Mouse (Mus musculus) midbrain, embryonic 15.5 days (tissue): ENCODE measurements around the gene D430041D05Rik. TPM values are rescaled to one million over a fixed set of nuclear protein-coding genes. Genes with fewer than 3 reads are reported as not detected.
A peak's percentile ranks its signal among the peaks of the same experiment; 100 is the strongest.

Experiments
- ATAC-seq: fragments of 200-750 bp; cut with Nextera tagmentation; replicated peaks from 2 replicates; pipeline ENCODE4 v1.8.0; 2017; ENCODE audit warnings: moderate TSS enrichment
- H3K27ac ChIP-seq: fragments of 300-500 bp; sonication (generic); 2 replicates; pipeline ENCODE4 v1.5.1; 2015; ENCODE audit warnings: mild to moderate bottlenecking, inconsistent platforms
- H3K27me3 ChIP-seq: fragments of 300-500 bp; sonication (generic); replicated peaks from 2 replicates; pipeline ENCODE4 v1.6.1; 2015; ENCODE audit warnings: inconsistent platforms
- H3K36me3 ChIP-seq: fragments of 300-500 bp; sonication (generic); replicated peaks from 2 replicates; pipeline ENCODE4 v1.6.1; 2015; ENCODE audit warnings: inconsistent platforms
- H3K4me1 ChIP-seq: fragments of 300-500 bp; sonication (generic); 2 replicates; pipeline ENCODE4 v1.6.1; 2015; ENCODE audit warnings: inconsistent platforms
- H3K4me2 ChIP-seq: fragments of 300-500 bp; sonication (generic); 2 replicates; pipeline ENCODE4 v1.6.1; 2015; ENCODE audit warnings: inconsistent platforms, mild to moderate bottlenecking, moderate library complexity
- H3K4me3 ChIP-seq: fragments of 300-500 bp; sonication (generic); 2 replicates; pipeline ENCODE4 v1.5.1; 2015; ENCODE audit warnings: mild to moderate bottlenecking, inconsistent platforms
- H3K9ac ChIP-seq: fragments of 300-500 bp; sonication (generic); 2 replicates; pipeline ENCODE4 v1.6.1; 2015; ENCODE audit warnings: mild to moderate bottlenecking, inconsistent platforms
- H3K9me3 ChIP-seq: fragments of 300-500 bp; sonication (generic); 2 replicates; pipeline ENCODE4 v1.6.1; 2016; ENCODE audit warnings: inconsistent platforms
- WGBS: fragments of 180-500 bp; shearing (Covaris S2); methylation state at CpG from one replicate; pipeline ENCODE4 v1.1.7; 2015; ENCODE audit warnings: mixed read lengths; 5-methylcytosine and 5-hydroxymethylcytosine counted together
- polyA plus RNA-seq: library from polyadenylated mRNA; unstranded; fragments of >200 nt; fragmentation: Nextera tagmentation; extraction: Ambion mirVana; gene quantifications from 2 replicates; pipeline ENCODE4 v1.2.1, GENCODE M21; 2015

Gene D430041D05Rik
- polyA plus RNA-seq, 1 experiment from 2014 or later: 11.4 TPM

DNA sequence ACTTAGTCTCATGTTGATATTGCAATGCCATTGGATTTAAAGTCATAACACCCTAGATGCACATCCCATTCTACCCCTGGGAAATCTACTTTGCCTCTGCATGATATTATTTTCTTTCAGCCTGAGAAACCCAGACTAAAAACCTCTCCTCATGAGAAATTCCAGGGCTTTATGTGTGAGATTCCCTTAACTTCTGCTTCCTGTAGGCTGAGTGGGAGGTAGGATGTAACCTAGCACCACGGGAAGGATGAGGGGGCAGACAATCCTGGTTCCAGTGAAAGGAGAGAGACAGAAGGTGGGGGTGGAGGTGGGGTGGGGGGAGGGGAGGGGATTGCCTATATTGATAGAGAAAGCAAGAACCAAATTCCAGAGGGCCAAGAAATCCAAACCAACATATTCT lies 110.9 kb downstream of the D430041D05Rik start:
- no peak for ATAC-seq
- 82% methylated on average over 1 of the region's 1 CpGs for WGBS

DNA sequence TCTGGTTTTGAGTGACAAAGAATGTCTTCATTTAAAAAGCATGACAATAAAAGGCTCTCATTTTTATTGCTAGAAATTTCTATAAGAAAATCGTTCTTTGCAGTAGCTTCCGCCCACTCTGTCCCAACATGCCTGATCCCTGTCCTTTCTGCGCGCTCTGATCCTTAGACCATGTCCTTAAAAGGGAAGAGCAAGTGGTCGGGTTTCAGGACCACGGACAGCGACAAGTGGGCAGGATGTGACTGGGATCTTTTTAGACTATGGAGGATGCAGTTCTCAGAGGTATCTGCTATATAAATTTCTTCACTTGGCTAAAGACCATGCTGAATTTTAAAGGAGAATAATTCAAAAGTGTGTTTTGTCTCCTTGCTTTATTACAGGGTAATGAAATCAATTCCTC lies 111.7 kb downstream of the D430041D05Rik start:
- Histone ChIP-seq H3K4me1 (no peaks in the 10 kb centered on the region), H3K36me3 (no peaks in the 10 kb centered on the region), H3K4me3 (no peak overlapping the region), H3K9me3 (no peaks in the 10 kb centered on the region), H3K4me2 (no peak overlapping the region), H3K27me3 (no peaks in the 10 kb centered on the region), H3K27ac (no peak overlapping the region), H3K9ac (no peak overlapping the region)
- 18% methylated on average over 7 of the region's 7 CpGs for WGBS
- ATAC-seq: no peak

More for the DNA sequence above, 110.9 kb downstream of the D430041D05Rik start:
- Histone ChIP-seq H3K27ac (no peak overlapping the region), H3K9ac (no peak overlapping the region), H3K27me3 (no peaks in the 10 kb centered on the region), H3K4me2 (no peak overlapping the region), H3K36me3 (no peaks in the 10 kb centered on the region), H3K4me3 (no peak overlapping the region), H3K9me3 (no peaks in the 10 kb centered on the region), H3K4me1 (no peaks in the 10 kb centered on the region)

DNA sequence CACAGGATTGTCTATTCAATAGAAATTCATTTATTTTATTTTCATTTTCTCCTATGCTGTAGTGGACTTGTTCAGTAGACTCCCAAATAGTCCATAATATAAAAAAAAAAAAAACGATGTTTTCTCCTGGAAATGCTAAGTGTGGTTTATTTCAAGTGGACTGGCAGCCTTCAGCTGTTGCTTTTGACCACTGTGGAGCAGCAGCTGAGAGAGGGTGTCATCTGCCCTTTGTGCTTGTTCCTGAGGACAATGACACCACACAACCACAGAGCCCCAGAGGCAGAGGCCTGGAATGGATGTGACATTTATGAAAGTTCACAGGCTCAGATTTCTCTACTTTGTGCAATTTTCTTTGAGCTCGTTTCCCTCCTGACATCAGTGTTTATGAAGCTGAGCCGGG lies 124.0 kb downstream of the D430041D05Rik start:
- 0 out of 2 replicates have a peak, but pooled peaks cover 3% of the 10 kb centered on the region for H3K4me1 ChIP-seq
- ATAC-seq: no peak
- no peak overlapping the region for H3K4me2 ChIP-seq
- no peak overlapping the region for H3K4me3 ChIP-seq
- no peak overlapping the region for H3K9ac ChIP-seq
- H3K9me3 ChIP-seq: no peaks in the 10 kb centered on the region
- no peak overlapping the region for H3K27ac ChIP-seq
- H3K27me3 ChIP-seq: no peaks in the 10 kb centered on the region
- H3K36me3 ChIP-seq: no peaks in the 10 kb centered on the region
- WGBS: 83% methylated on average over 3 of the region's 3 CpGs

- H3K27ac ChIP-seq: no peak overlapping the region
- 0 out of 2 replicates have a peak, but pooled peaks have one; percentile 32 for ATAC-seq
- H3K4me1 ChIP-seq: 0 out of 2 replicates have a peak, but pooled peaks cover 3% of the 10 kb centered on the region
- H3K4me2 ChIP-seq: no peak overlapping the region
- H3K27me3 ChIP-seq: no peaks in the 10 kb centered on the region
- no peak overlapping the region for H3K9ac ChIP-seq
- no peaks in the 10 kb centered on the region for H3K36me3 ChIP-seq
- no peaks in the 10 kb centered on the region for H3K9me3 ChIP-seq
- H3K4me3 ChIP-seq: no peak overlapping the region
- WGBS: 79% methylated on average over 8 of the region's 8 CpGs
These were observed 127.3 kb downstream of the D430041D05Rik start for GRCm38 (mm10) chr2:104283401-104283955.

DNA sequence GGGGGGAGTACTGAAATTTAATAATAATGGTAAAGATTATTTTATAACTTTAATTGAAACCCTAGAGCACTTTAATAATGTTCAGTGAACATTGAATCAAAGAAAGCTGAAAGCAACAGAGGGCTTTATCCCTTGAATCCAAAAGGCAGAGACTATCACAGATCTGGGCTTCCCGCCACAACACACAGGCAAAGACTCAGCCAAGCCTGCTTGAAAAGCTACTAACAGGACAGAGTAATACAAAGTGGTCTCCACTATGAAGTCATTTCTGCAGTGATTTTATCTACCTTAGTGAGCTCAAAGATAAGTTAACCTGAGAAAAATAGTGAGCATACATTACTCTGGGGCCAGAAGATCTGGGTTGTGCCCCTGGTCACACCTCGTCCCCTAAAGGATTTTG lies 128.0 kb downstream of the D430041D05Rik start:
- Histone ChIP-seq H3K36me3 (no peaks in the 10 kb centered on the region), H3K9ac (no peak overlapping the region), H3K27me3 (no peaks in the 10 kb centered on the region), H3K4me3 (no peak overlapping the region), H3K27ac (no peak overlapping the region), H3K4me1 (0 out of 2 replicates have a peak, but pooled peaks cover 3% of the 10 kb centered on the region), H3K4me2 (no peak overlapping the region), H3K9me3 (no peaks in the 10 kb centered on the region)
- WGBS: 70% methylated on average over 2 of the region's 2 CpGs
- ATAC-seq: no peak

- Histone ChIP-seq H3K27ac (no peak overlapping the region), H3K9me3 (no peaks in the 10 kb centered on the region), H3K9ac (no peak overlapping the region), H3K27me3 (no peaks in the 10 kb centered on the region), H3K4me1 (no peaks in the 10 kb centered on the region), H3K36me3 (no peaks in the 10 kb centered on the region), H3K4me2 (no peak overlapping the region), H3K4me3 (no peak overlapping the region)
- 62% methylated on average over 4 of the region's 4 CpGs for WGBS
- ATAC-seq: no peak
These were observed 143.8 kb downstream of the D430041D05Rik start for GRCm38 (mm10) chr2:104267049-104267448.

DNA sequence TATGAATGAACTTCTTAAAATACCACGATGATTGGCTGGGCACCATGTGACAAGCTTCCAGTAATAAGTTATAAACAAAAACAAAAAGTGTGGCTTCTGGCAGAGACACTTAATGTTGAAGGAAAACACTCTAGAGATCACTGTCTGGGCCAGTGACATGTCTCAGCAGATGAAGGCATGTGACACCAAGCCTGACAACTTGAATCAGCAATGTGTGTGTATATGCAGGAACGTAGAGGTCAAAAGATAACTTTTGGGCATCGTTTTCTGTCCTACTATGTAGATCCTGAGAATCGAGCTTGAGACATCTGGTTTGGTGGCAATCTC lies 149.1 kb downstream of the D430041D05Rik start:
- Histone ChIP-seq H3K36me3 (no peaks in the 10 kb centered on the region), H3K9ac (no peak overlapping the region), H3K27ac (no peak overlapping the region), H3K9me3 (no peaks in the 10 kb centered on the region), H3K4me1 (no peaks in the 10 kb centered on the region), H3K4me3 (no peak overlapping the region), H3K4me2 (no peak overlapping the region), H3K27me3 (no peaks in the 10 kb centered on the region)
- ATAC-seq: no peak
- 87% methylated on average over 4 of the region's 4 CpGs for WGBS

- WGBS: 84% methylated on average over 18 of the region's 18 CpGs
- Histone ChIP-seq H3K36me3 (no peaks in the 10 kb centered on the region), H3K27me3 (no peaks in the 10 kb centered on the region), H3K27ac (no peak overlapping the region), H3K9me3 (no peaks in the 10 kb centered on the region), H3K4me3 (no peak overlapping the region), H3K9ac (no peak overlapping the region), H3K4me1 (no peaks in the 10 kb centered on the region), H3K4me2 (no peak overlapping the region)
- no peak for ATAC-seq
These were observed 149.7 kb downstream of the D430041D05Rik start for GRCm38 (mm10) chr2:104260920-104261740.

DNA sequence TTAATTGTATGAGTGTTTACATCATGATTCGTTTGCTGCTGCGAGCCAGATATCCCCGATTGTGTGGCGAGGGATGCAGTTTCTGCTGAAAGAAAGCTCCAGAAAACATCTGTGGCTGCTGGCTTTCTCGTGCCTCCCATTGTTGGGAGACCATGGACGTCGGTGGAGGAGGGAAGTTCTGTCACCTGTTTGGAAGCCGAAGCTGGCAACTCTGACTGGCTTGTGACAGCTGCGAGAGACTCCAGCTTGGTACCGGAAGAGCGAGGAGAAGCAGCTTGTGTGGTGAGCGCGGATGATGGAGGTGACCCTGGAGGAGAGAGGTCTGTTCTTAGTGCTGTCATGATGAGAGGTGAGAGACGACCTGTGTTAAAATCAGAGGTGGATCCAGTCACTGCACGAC lies 154.2 kb downstream of the D430041D05Rik start:
- ATAC-seq: no peak
- H3K27ac ChIP-seq: no peak overlapping the region
- H3K36me3 ChIP-seq: no peaks in the 10 kb centered on the region
- no peaks in the 10 kb centered on the region for H3K4me1 ChIP-seq
- no peak overlapping the region for H3K9ac ChIP-seq
- H3K4me3 ChIP-seq: no peak overlapping the region
- no peaks in the 10 kb centered on the region for H3K27me3 ChIP-seq
- 79% methylated on average over 15 of the region's 15 CpGs for WGBS
- no peak overlapping the region for H3K4me2 ChIP-seq
- H3K9me3 ChIP-seq: no peaks in the 10 kb centered on the region

DNA sequence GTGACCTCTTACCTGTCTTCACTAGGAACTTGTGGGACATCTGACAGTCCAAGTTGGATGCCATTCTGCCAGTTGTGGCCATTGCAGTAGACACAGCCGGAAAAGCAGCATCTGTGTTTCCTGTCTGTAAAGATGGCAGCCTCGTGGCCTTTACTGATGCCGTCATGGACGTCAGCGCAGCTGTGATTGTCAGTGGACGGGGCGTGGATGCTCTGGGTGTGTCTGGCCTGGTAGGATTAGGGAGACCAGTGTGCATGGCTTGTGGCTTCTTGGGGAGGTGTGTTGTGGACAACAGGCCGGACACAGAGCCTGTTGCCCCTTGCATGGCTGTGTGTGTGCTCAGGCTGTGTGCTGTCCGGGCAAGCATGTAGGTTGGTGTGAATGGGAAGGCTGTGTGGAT lies 155.9 kb downstream of the D430041D05Rik start:
- H3K4me2 ChIP-seq: no peak overlapping the region
- 89% methylated on average over 9 of the region's 9 CpGs for WGBS
- H3K27me3 ChIP-seq: no peaks in the 10 kb centered on the region
- no peaks in the 10 kb centered on the region for H3K4me1 ChIP-seq
- no peak for ATAC-seq
- H3K27ac ChIP-seq: no peak overlapping the region
- no peak overlapping the region for H3K9ac ChIP-seq
- no peaks in the 10 kb centered on the region for H3K9me3 ChIP-seq
- H3K4me3 ChIP-seq: no peak overlapping the region
- no peaks in the 10 kb centered on the region for H3K36me3 ChIP-seq

DNA sequence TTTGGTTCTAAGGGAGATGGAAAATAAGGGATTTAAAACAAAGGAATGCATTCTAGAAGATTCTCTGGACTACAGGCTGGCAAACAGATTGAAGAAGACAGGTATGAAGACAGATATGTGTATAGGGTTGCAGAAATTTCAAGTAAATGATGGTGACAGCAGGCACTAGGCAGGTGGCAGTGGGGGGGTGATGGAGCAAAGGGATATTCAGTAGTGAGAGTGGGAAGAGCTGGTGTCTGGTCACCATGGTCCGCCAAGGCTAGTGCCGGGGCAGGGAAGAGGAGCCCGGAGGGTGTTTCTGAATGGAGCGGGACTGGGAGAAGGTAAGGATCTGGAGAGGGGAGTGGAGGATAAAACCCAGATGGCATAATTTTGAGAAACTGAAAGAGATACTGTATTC lies 157.5 kb downstream of the D430041D05Rik start:
- H3K4me2 ChIP-seq: no peak overlapping the region
- no peak overlapping the region for H3K9ac ChIP-seq
- H3K9me3 ChIP-seq: no peaks in the 10 kb centered on the region
- ATAC-seq: no peak
- no peak overlapping the region for H3K4me3 ChIP-seq
- WGBS: 93% methylated on average over 4 of the region's 4 CpGs
- no peak overlapping the region for H3K27ac ChIP-seq
- no peaks in the 10 kb centered on the region for H3K4me1 ChIP-seq
- no peaks in the 10 kb centered on the region for H3K36me3 ChIP-seq
- H3K27me3 ChIP-seq: no peaks in the 10 kb centered on the region

GRCm38 (mm10) chr2:104251647-104252046 lies 159.2 kb downstream of the D430041D05Rik start:
- no peaks in the 10 kb centered on the region for H3K9me3 ChIP-seq
- H3K36me3 ChIP-seq: no peaks in the 10 kb centered on the region
- H3K9ac ChIP-seq: no peak overlapping the region
- ATAC-seq: no peak
- no peaks in the 10 kb centered on the region for H3K27me3 ChIP-seq
- 56% methylated on average over 4 of the region's 4 CpGs for WGBS
- H3K27ac ChIP-seq: no peak overlapping the region
- H3K4me1 ChIP-seq: no peaks in the 10 kb centered on the region
- H3K4me3 ChIP-seq: no peak overlapping the region
- no peak overlapping the region for H3K4me2 ChIP-seq

DNA sequence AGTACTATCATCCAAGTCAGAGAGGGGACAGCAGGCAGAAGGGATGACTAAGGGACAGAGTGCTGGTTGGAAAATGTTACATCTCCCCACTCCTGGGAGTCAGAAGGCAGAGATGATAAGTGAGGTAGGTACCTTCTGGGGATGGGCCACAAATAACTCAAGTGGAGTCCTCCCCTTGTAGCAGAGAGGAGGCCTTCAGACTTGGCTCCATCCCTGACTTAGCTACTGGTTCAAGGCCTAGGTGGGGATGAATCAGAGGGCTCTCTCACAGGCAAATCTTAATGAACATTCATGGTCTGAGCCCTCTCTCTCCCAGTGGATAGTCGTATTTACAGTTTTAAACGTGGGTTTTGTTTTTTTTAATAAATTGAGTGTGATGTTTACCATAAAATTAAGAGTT lies 161.0 kb downstream of the D430041D05Rik start:
- no peak overlapping the region for H3K9ac ChIP-seq
- H3K27ac ChIP-seq: no peak overlapping the region
- H3K36me3 ChIP-seq: no peaks in the 10 kb centered on the region
- ATAC-seq: no peak
- 76% methylated on average over 2 of the region's 2 CpGs for WGBS
- no peak overlapping the region for H3K4me2 ChIP-seq
- no peaks in the 10 kb centered on the region for H3K4me1 ChIP-seq
- H3K4me3 ChIP-seq: no peak overlapping the region
- H3K9me3 ChIP-seq: no peaks in the 10 kb centered on the region
- no peaks in the 10 kb centered on the region for H3K27me3 ChIP-seq
